Mouse (Mus musculus): Measurements from ENCODE around the gene Gpr4.

Gpr4 gene

GRCm38 (mm10) chr7:19265928-19266822, 53.8 kb downstream of the Gpr4 start:
- DNase-seq (ENCODE audit: low spot score) = peak; percentile 45

DNA sequence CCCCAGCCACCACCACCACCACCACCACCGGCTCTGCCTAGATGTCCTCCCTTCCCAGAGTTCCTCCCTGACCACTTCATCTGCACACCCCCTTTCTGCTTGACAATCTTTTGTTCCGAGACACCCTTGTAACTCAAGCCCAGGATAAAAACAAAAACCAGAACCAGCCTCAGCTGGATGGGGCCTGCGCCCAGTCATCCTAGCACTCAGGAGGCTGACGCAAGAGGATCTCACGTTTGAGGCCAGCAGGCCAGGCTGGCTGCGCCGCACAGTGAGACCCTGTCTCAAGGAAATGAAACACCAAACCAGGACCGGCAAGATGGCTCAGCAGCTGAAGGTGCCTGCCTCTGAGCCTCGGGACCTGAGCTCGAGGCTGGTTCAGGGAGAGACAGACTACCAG, 54.7 kb downstream of the Gpr4 start:
- no peak for DNase-seq (ENCODE audit: low spot score)

GRCm38 (mm10) chr7:19268993-19269681, 56.8 kb downstream of the Gpr4 start:
- DNase-seq (ENCODE audit: low spot score) = no peak

GRCm38 (mm10) chr7:19269721-19270441, 57.5 kb downstream of the Gpr4 start:
- no peak for DNase-seq (ENCODE audit: low spot score)

DNA sequence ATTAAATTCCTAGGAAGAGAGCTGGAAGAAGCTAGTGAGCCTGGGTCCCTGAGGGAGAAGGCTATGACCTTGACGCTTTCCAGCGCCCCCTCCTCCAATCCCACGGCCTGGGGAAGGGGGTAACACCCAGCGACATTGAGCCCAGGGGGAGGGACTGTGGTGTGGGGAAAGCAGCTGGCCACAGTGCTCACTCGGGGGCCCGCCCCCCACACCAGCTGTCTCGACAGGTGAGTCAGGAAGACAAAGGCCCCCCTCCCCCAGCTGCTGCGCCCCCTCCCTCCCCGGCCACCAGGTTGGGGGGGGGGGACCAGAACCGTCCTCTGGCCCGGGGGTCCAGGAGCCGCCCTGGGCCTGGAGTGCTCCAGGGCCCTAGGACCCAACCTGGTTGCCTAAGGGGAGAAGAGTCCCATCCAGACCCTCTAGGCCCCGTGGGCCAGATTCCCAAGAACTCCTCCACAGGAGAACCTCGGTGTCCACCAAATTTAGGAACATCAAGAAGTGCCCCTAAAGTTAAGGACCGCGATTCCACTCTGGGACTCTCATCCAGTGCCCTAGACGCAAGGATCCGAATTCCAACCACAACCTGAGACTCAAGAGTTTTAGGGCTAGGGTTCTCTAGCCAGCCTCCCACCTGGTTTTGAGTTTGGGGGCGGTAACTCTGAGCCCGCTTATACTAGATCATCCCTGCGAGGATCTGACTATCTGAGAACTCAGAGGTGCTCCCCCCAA, 58.3 kb downstream of the Gpr4 start:
- no peak for DNase-seq (ENCODE audit: low spot score)

GRCm38 (mm10) chr7:19271238-19272172, 59.2 kb downstream of the Gpr4 start, which contains the start of gene Vasp:
TSS of gene Vasp (minus strand) at chr7:19271817.
- DNase-seq (ENCODE audit: low spot score) = peak; percentile 75

GRCm38 (mm10) chr7:19272173-19272764, 59.9 kb downstream of the Gpr4 start:
- peak; percentile 74 for DNase-seq (ENCODE audit: low spot score)

Measured in spleen, adult 12 weeks (tissue).